Mouse (Mus musculus): ENCODE measurements at regions not wholly inside any gene's neighbourhood (a gene's known extent, or its start where the extent isn't known, plus 50 kb on each side); places are given as distances from the start of the nearest gene placed in this dataset.
A peak's percentile ranks its signal among the peaks of the same experiment; 100 is the strongest.

DNA sequence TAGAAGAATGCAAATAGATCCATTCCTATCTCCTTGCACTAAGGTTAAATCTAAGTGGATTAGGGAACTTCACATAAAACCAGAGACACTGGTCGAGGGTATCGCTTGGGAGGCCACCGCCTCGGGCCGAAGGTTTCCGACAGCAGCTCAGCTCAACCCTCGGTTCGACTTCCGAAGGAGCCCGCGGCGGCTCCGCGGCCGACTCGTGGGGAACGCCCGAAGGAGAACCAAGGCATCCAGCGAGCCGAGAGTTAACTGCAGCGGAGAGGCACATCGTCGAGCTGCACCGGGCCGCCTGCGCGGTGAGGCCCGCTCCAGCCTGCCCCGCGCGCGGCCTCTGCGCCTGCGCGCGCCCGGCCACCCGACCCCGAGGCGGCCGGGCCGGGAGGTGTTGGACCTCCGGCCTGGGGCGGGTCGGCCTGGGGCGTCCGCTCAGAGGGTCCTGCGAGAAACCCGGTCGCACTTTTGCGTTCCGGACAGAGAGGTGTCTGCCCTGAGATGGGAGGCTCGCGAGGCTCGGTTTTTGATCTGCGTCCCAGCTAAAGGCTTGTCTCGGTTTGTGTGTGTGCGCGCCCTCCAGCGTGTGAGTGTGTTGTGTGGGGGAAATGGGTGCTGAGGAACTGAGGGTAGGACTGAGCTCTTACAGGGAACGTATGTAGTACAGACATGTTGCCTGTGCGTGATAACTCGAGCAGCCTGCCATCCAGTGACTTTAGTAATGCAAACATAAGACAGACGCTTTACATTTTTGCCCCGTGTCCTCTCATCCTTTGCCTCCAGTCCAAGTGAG is 50.9 kb upstream of the Vmn2r9 start:
- DNase-seq (ENCODE audit: low spot score in 2 of 2), result peak in 1 of 2 experiments; percentile 2

All from left cerebral cortex, adult 9 months (tissue).